Mouse (Mus musculus) urinary bladder, postnatal 25 days (tissue): ENCODE measurements around the gene Kctd13.

Experiments used
- DNase-seq: peaks from one replicate; pipeline ENCODE4 v3.0.0; 2022; ENCODE audit warnings: low spot score

Gene Kctd13

GRCm38 (mm10) chr7:126941801-126942200, 13.1 kb downstream of the Kctd13 start:
- DNase-seq: no peak

GRCm38 (mm10) chr7:126946530-126946929, 17.9 kb downstream of the Kctd13 start:
- DNase-seq: no peak

- no peak for DNase-seq
These were observed 19.9 kb downstream of the Kctd13 start for GRCm38 (mm10) chr7:126948626-126949025.

GRCm38 (mm10) chr7:126949403-126949792, 20.7 kb downstream of the Kctd13 start, which contains the start of gene Asphd1:
TSS of gene Asphd1 (minus strand) at chr7:126949582.
- DNase-seq: no peak

- peak; percentile 91 for DNase-seq
These were observed 21.3 kb downstream of the Kctd13 start, which contains the start of gene Sez6l2 for GRCm38 (mm10) chr7:126949793-126950646. TSS of gene Sez6l2 (plus strand) at chr7:126950563.

GRCm38 (mm10) chr7:126950647-126951615, 22.3 kb downstream of the Kctd13 start:
- no peak for DNase-seq

- DNase-seq: no peak
These were observed 23.1 kb downstream of the Kctd13 start for GRCm38 (mm10) chr7:126951741-126952140.

- DNase-seq: no peak
These were observed 24.0 kb downstream of the Kctd13 start for GRCm38 (mm10) chr7:126952646-126953045.

- no peak for DNase-seq
These were observed 26.4 kb downstream of the Kctd13 start for GRCm38 (mm10) chr7:126955125-126955524.

- DNase-seq: no peak
These were observed 31.1 kb downstream of the Kctd13 start for GRCm38 (mm10) chr7:126959780-126960179.

- DNase-seq: no peak
These were observed 32.4 kb downstream of the Kctd13 start for GRCm38 (mm10) chr7:126961095-126961494.

- no peak for DNase-seq
These were observed 33.3 kb downstream of the Kctd13 start for GRCm38 (mm10) chr7:126961965-126962364.

GRCm38 (mm10) chr7:126963548-126964286, 35.0 kb downstream of the Kctd13 start:
- no peak for DNase-seq

- DNase-seq: no peak
These were observed 36.9 kb downstream of the Kctd13 start for GRCm38 (mm10) chr7:126965568-126965967.

- DNase-seq: no peak
These were observed 38.7 kb downstream of the Kctd13 start for GRCm38 (mm10) chr7:126967361-126967760.

- DNase-seq: peak; percentile 18
These were observed 46.8 kb downstream of the Kctd13 start for GRCm38 (mm10) chr7:126975493-126975892.

- no peak for DNase-seq
These were observed 47.0 kb downstream of the Kctd13 start, which contains the start of gene Cdipt for GRCm38 (mm10) chr7:126975893-126975949. TSS of gene Cdipt (plus strand) at chr7:126975914.

- DNase-seq: peak; percentile 98
These were observed 47.5 kb downstream of the Kctd13 start, which contains the start of gene Cdiptos for GRCm38 (mm10) chr7:126975950-126976866. TSS of gene Cdiptos (minus strand) at chr7:126976098.

GRCm38 (mm10) chr7:126976878-126977459, 48.3 kb downstream of the Kctd13 start:
- DNase-seq: peak; percentile 14

GRCm38 (mm10) chr7:126978841-126979240, 50.2 kb downstream of the Kctd13 start:
- no peak for DNase-seq

- no peak for DNase-seq
These were observed 52.9 kb downstream of the Kctd13 start for GRCm38 (mm10) chr7:126981601-126982000.
